Mouse (Mus musculus) C2C12 (cell line): Measurements from ENCODE around the gene Dgkg.

Source experiments
- CEBPB ChIP-seq: IDR thresholded peaks from one replicate; pipeline ENCODE4 v1.6.1; 2011; ENCODE audit warnings: low read depth, mild to moderate bottlenecking, control low read depth, moderate library complexity
- CTCF ChIP-seq: IDR thresholded peaks from one replicate; pipeline ENCODE4 v1.5.1; 2011; ENCODE audit not compliant: control insufficient read depth, insufficient read depth, insufficient read length
- MAX ChIP-seq: IDR thresholded peaks from one replicate; pipeline ENCODE4 v1.6.1; 2011; ENCODE audit warnings: mild to moderate bottlenecking, control low read depth
- MYOD1 ChIP-seq: IDR thresholded peaks from one replicate; pipeline ENCODE4 v1.6.1; 2011; ENCODE audit warnings: low read depth; ENCODE audit not compliant: control insufficient read depth, insufficient read length
- MYOG ChIP-seq: IDR thresholded peaks from one replicate; pipeline ENCODE4 v1.6.1; 2011; ENCODE audit not compliant: control insufficient read depth, insufficient read length; ENCODE audit errors: extremely low read depth
- USF1 ChIP-seq: IDR thresholded peaks from one replicate; pipeline ENCODE4 v1.6.1; 2011; ENCODE audit warnings: low read depth, mild to moderate bottlenecking, control low read depth, moderate library complexity

- TF ChIP-seq CTCF: no peak
- no peak for TF ChIP-seq MYOD1
- TF ChIP-seq MAX: no peak
- TF ChIP-seq MYOG: no peak
- TF ChIP-seq CEBPB: no peak
- no peak for TF ChIP-seq USF1
Observed at GRCm38 (mm10) chr16:22625987-22626386, 31.0 kb downstream of the Dgkg start.
